Mouse (Mus musculus): ENCODE results near the gene Sema7a. TPM values are rescaled to one million over a fixed set of nuclear protein-coding genes. Genes with fewer than 3 reads are reported as not detected.

The Sema7a gene
- total and polyA plus RNA-seq, 2 experiments from 2014 or later: 3.2 to 27.2 TPM

DNA sequence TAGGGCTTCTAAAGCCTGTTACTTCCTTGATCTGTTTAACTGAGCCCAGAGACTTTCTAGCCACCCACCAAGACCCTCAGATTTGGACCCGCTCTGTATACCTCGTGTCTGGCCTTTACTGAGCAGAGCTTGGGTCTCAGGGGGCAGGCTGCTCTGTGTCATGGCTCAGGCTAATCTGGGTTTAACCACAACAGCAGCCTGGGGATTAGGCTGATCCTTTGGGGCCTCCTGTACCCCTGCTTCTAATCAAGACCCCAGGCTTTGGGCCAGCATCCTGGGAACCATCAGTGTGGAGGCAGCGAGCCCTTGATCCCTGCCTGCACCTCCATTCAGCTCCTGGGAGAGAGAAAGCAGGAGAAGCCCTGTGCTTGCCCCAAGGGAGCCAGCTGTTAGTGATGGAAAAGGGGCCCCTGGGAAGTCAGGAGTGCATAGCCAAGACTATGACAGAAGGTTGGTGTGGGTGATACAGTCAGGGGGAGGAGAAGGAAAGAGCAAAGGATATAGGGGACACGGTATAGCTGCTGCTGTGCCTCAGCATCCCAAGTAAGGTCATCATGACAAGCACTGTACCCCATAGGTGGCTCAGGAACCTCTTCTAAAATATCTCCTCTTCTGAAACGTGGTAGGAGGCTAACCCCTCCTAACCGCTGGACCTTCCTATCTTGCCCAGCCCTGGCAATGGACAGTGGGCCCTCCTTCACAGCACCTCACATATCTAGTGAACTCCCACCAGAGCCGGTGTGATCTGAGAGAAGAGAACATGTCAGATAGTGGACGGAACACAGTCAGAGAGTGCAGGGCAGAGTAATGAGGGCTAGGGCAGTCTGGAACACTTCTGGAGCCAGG lies 6.1 kb downstream of the Sema7a start:
- H3K36me3 ChIP-seq (ENCODE audit: insufficient read depth): no peaks in the 10 kb centered on the region; the same call in 1 of the 2 replicates
- no peak overlapping the region for H3K4me3 ChIP-seq (ENCODE audit: low read depth, low read length)
- H3K4me2 ChIP-seq (ENCODE audit: low read depth): no peak overlapping the region
- WGBS: 72% methylated on average over 8 of the region's 8 CpGs
- peaks cover 38% of the 10 kb centered on the region for H3K4me1 ChIP-seq (ENCODE audit: insufficient read depth)
- no peak overlapping the region for H3K9ac ChIP-seq
- no peak for ATAC-seq
- no peaks in the 10 kb centered on the region for H3K27me3 ChIP-seq (ENCODE audit: insufficient read depth, low read length)
- TF ChIP-seq CTCF (IDR thresholded peaks at IDR 0.05; ENCODE audit: low read depth): no peak
- H3K9me3 ChIP-seq (ENCODE audit: low read length): no peaks in the 10 kb centered on the region
- DNase-seq: no peak
- H3K27ac ChIP-seq (ENCODE audit: low read depth, low read length): no peak overlapping the region

DNA sequence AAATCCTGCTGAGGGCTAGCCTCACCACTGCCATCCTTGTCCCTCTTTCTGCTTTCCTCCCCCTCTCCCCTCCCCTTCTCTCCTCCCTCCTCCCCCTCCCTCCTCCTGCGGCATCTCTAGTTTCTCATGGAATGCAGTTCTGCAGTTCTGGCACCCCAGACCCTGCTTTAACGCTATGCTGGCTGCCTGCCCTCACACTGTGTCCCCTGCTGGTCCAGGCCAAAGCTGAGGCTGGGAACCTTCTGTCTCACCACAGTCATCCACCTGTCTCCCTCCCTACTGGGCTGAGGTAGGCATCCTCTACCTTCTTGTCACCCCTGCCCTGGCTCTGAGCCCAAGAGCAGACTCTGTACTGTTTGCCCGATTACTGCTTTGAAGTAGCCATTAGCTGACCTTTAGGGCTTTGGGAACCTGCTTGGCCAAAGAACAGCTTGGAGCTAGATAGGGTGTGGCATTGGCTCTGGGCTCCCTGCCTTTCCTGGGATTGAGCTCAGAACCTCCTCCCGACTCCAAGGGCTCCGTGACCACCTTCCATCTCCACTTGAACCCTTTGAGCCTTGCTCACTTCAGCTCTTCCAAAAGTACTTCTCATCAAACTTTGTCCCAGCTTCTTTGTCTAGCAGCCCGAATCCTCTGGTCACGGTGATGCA lies 7.6 kb downstream of the Sema7a start:
- peaks cover 31% of the 10 kb centered on the region for H3K4me1 ChIP-seq (ENCODE audit: insufficient read depth)
- no peaks in the 10 kb centered on the region; the same call in 1 of the 2 replicates for H3K36me3 ChIP-seq (ENCODE audit: insufficient read depth)
- H3K27ac ChIP-seq (ENCODE audit: low read depth, low read length): no peak overlapping the region
- H3K27me3 ChIP-seq (ENCODE audit: insufficient read depth, low read length): no peaks in the 10 kb centered on the region
- DNase-seq: no peak
- WGBS: 67% methylated on average over 7 of the region's 7 CpGs
- no peak overlapping the region for H3K4me2 ChIP-seq (ENCODE audit: low read depth)
- ATAC-seq: no peak
- H3K4me3 ChIP-seq (ENCODE audit: low read depth, low read length): no peak overlapping the region
- no peak for TF ChIP-seq CTCF (IDR thresholded peaks at IDR 0.05; ENCODE audit: low read depth)
- H3K9ac ChIP-seq: no peak overlapping the region
- H3K9me3 ChIP-seq (ENCODE audit: low read length): no peaks in the 10 kb centered on the region

DNA sequence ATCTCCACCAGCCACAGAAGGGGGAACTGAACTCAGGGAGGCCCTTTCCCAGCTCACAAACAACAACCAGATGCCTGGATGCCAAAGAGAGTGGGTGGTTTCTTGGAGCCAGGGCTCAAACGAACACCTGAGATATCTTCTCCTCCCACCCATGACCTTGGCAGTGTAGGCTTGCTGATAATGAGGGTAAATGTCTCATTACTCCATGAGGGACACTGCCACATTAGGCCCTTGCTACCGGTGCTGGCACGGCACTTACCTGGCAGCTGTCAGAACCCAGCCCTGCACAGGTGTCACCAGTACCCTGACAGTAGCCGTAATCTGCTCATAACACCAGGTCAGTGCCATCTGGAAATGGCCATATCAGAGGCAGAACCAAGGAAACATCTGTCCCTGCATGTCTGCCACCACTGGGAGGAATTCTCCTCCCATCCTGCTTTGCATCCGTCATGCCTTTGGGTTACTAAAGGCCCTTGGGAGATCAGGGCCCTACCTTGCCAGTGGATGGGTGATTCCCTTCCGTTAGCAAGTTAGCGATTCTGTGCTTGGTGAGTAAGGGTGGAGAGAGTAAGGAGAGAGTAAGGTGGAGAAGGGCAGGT lies 8.5 kb downstream of the Sema7a start:
- 87% methylated on average over 7 of the region's 7 CpGs for WGBS
- Histone ChIP-seq H3K4me3 (ENCODE audit: low read depth, low read length) (no peak overlapping the region), H3K27me3 (ENCODE audit: insufficient read depth, low read length) (no peaks in the 10 kb centered on the region), H3K4me2 (ENCODE audit: low read depth) (0 out of 2 replicates have a peak overlapping the region, but pooled peaks have one; percentile 17), H3K27ac (ENCODE audit: low read depth, low read length) (no peak overlapping the region), H3K36me3 (ENCODE audit: insufficient read depth) (no peaks in the 10 kb centered on the region; the same call in 1 of the 2 replicates), H3K9me3 (ENCODE audit: low read length) (no peaks in the 10 kb centered on the region), H3K4me1 (ENCODE audit: insufficient read depth) (peaks cover 26% of the 10 kb centered on the region), H3K9ac (no peak overlapping the region)
- DNase-seq (no peak), ATAC-seq (no peak)
- TF ChIP-seq CTCF (IDR thresholded peaks at IDR 0.05; ENCODE audit: low read depth): no peak

DNA sequence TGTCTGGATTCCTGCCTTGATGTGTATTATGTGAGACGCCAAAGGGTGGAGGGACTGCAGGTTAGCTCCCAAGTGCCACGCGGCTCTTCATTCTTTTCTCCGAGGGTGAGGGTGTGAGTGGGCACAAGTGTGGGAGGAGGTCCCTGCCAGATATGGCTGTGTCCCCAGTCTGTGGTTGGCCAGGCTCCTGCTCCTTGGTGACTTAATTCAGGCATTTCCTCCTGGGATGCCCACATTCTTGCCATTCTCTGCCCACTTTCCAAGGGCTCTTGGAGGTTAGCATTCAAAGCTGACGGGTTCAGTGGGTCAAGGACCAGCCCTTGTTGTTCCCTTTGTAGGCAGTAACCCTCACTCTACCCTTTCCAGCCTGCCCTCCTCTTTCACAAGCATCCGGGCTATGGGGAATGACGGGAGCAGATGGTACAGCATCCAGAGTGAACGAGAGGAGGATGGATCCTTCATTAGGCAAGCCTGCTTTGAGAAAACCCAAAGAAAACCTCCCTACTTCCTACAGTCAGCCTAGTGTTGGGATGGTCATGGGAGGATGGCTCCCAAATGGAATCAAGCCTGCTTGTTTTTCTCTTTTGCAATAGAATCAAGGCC lies 9.3 kb downstream of the Sema7a start:
- DNase-seq: no peak
- ATAC-seq: no peak
- Histone ChIP-seq H3K27ac (ENCODE audit: low read depth, low read length) (no peak overlapping the region), H3K4me3 (ENCODE audit: low read depth, low read length) (no peak overlapping the region), H3K27me3 (ENCODE audit: insufficient read depth, low read length) (no peaks in the 10 kb centered on the region), H3K4me2 (ENCODE audit: low read depth) (peak overlapping the region; percentile 17; the same call in 1 of the 2 replicates), H3K9me3 (ENCODE audit: low read length) (no peaks in the 10 kb centered on the region), H3K9ac (no peak overlapping the region), H3K36me3 (ENCODE audit: insufficient read depth) (peaks cover under 1% of the 10 kb centered on the region; the same call in 1 of the 2 replicates), H3K4me1 (ENCODE audit: insufficient read depth) (peaks cover 25% of the 10 kb centered on the region)
- 55% methylated on average over 8 of the region's 8 CpGs for WGBS
- no peak for TF ChIP-seq CTCF (IDR thresholded peaks at IDR 0.05; ENCODE audit: low read depth)

GRCm38 (mm10) chr9:57949879-57950278 lies 10.0 kb downstream of the Sema7a start:
- Histone ChIP-seq H3K4me3 (ENCODE audit: low read depth, low read length) (no peak overlapping the region), H3K36me3 (ENCODE audit: insufficient read depth) (peaks cover 7% of the 10 kb centered on the region), H3K9me3 (ENCODE audit: low read length) (no peaks in the 10 kb centered on the region), H3K27me3 (ENCODE audit: insufficient read depth, low read length) (no peaks in the 10 kb centered on the region), H3K9ac (peak overlapping the region; percentile 25; the same call in 1 of the 2 replicates), H3K27ac (ENCODE audit: low read depth, low read length) (no peak overlapping the region), H3K4me1 (ENCODE audit: insufficient read depth) (peaks cover 22% of the 10 kb centered on the region), H3K4me2 (ENCODE audit: low read depth) (peak overlapping the region; percentile 17)
- ATAC-seq (no peak), DNase-seq (no peak)
- TF ChIP-seq CTCF (IDR thresholded peaks at IDR 0.05; ENCODE audit: low read depth): no peak
- WGBS: 19% methylated on average over 8 of the region's 8 CpGs

- peak; percentile 58 for ATAC-seq
- no peak for TF ChIP-seq CTCF (IDR thresholded peaks at IDR 0.05; ENCODE audit: low read depth)
- WGBS: 19% methylated on average over 9 of the region's 9 CpGs
- H3K4me2 ChIP-seq (ENCODE audit: low read depth): peak overlapping the region; percentile 17; the same call in 1 of the 2 replicates
- H3K9me3 ChIP-seq (ENCODE audit: low read length): no peaks in the 10 kb centered on the region
- H3K9ac ChIP-seq: peak overlapping the region; percentile 25; the same call in 1 of the 2 replicates
- H3K4me3 ChIP-seq (ENCODE audit: low read depth, low read length): no peak overlapping the region
- H3K36me3 ChIP-seq (ENCODE audit: insufficient read depth): peaks cover 13% of the 10 kb centered on the region
- H3K4me1 ChIP-seq (ENCODE audit: insufficient read depth): peaks cover 22% of the 10 kb centered on the region
- H3K27ac ChIP-seq (ENCODE audit: low read depth, low read length): no peak overlapping the region
- H3K27me3 ChIP-seq (ENCODE audit: insufficient read depth, low read length): no peaks in the 10 kb centered on the region
- no peak for DNase-seq
These were observed 10.6 kb downstream of the Sema7a start for GRCm38 (mm10) chr9:57950519-57950918.

Measured in forebrain, postnatal 0 days (tissue).